ENCODE assay signal across 1 mouse cellular context in the genomic region with DNA sequence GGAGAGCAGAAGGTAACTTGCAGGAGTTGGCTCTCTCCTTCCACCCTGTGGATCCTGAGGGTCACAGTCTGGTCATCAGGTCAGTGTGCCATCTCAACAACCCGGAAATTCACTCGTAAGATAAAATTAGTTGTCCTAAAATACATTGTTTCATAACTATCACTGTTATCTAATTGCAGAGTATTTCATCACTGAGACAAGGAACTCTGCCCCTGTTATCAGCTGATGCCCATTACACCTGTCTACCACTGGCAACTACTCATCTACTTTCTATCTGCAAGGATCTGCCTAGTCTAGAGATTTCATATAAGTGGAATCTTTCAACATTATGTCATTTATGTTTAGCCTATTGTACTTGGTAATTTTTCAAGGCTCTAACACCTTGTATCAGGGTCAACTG.
TF ChIP-seq lines count a peak whose summit lies in the region.

No protein-coding gene starts in this region.

TF ChIP-seq in MEL, 35 proteins besides CTCF, POLR2A, EP300 and RAD21 (continued from another document):
- TF ChIP-seq MXI1 (IDR thresholded peaks at IDR 0.05; ENCODE audit: low read depth, low read length) (no peak), TCF12 (IDR thresholded peaks at IDR 0.05; ENCODE audit: low read depth, low read length) (peak; percentile 17; the same call in 1 of the 2 replicates), MAZ (IDR thresholded peaks at IDR 0.05; ENCODE audit: low read depth, low read length) (no peak), CHD2 (IDR thresholded peaks at IDR 0.05; ENCODE audit: low read length) (no peak), SIN3A (IDR thresholded peaks at IDR 0.05; ENCODE audit: low read length) (no peak), USF2 (IDR thresholded peaks at IDR 0.05; ENCODE audit: borderline replicate concordance in 1 of 2, insufficient read depth in 1 of 2, low read depth in 1 of 2, low read length in 2 of 2) (no peak), BHLHE40 (IDR thresholded peaks at IDR 0.05; ENCODE audit: borderline replicate concordance, low read depth, low read length) (no peak)
